9 mouse cellular contexts compared by ENCODE assay signal in the genomic region with DNA sequence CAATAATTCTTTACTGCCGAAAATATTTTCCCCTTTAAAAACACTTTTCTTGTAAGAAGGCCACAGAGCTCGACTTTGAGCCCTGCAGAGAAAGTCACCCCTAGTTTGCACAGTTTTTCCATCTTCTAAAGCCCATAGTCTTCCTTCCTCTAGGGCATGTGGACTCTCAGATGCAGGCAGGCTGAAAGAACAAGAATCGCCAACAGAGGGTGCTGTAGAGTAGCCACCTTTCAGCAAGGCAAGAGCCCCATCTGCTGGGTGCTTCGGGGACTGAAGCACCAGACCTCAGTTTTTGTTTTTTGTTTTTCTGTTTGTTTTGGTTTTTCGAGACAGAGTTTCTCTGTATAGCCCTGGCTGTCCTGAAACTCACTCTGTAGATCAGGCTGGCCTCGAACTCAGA. TPM values are rescaled to one million over a fixed set of nuclear protein-coding genes. Genes with fewer than 3 reads are reported as not detected.
DNase-seq lines count a peak whose midpoint lies in the region; ATAC-seq lines count a peak whose summit lies in the region.
"Had no signal": no experiment of that assay in that cellular context is flagged by ENCODE, and none has a peak within 500 bp of the region (broad histone marks: within the 10 kb centered on the region; RNA-seq: fewer than 3 reads in every experiment).

No protein-coding gene starts in this region.

- H3K9ac ChIP-seq in kidney, embryonic 16.5 days (replicated peaks; ENCODE audit: low read length), result no peak overlapping the region

- no peak overlapping the region for H3K27ac ChIP-seq in kidney, embryonic 16.5 days (ENCODE audit: low read length)

- ATAC-seq in kidney, embryonic 16.5 days (ENCODE audit: low FRiP score, low TSS enrichment), result no peak

- H3K9me3 ChIP-seq in kidney, embryonic 16.5 days (ENCODE audit: low read length), result no peaks in the 10 kb centered on the region

- intact Hi-C loops in left cerebral cortex, postnatal 10 days (cut with DNase I), result no loop called here

- no peak overlapping the region for H3K4me2 ChIP-seq in kidney, embryonic 16.5 days (replicated peaks; ENCODE audit: low read depth, low read length)

- H3K4me1 ChIP-seq in kidney, embryonic 16.5 days (ENCODE audit: insufficient read depth, low read length), result no peaks in the 10 kb centered on the region

- no peak overlapping the region for H3K4me3 ChIP-seq in kidney, embryonic 16.5 days (ENCODE audit: low read length)
- H3K4me3 ChIP-seq: erythroblast, embryonic 14.5 days had no signal

- H3K27me3 ChIP-seq in kidney, embryonic 16.5 days (ENCODE audit: insufficient read depth, low read length), result no peaks in the 10 kb centered on the region

- H3K36me3 ChIP-seq in kidney, embryonic 16.5 days (ENCODE audit: insufficient read depth, low read length), result peaks cover 16% of the 10 kb centered on the region

- WGBS in kidney, embryonic 16.5 days, result 53% methylated on average over 6 of the region's 6 CpGs

- DNase-seq in kidney, adult 11 months, result peak; percentile 70
- peak; percentile 89 for DNase-seq in adrenal gland, postnatal 14 days
- peak; percentile 49 for DNase-seq in embryo, embryonic 11.5 days (ENCODE audit: low read depth, low spot score)
- DNase-seq in heart, postnatal 4 days, result peak; percentile 88
- DNase-seq in left cerebral cortex, postnatal 10 days (ENCODE audit: extremely low spot score in 1 of 2, low spot score in 2 of 2), result peak; percentile 28 to 74
- DNase-seq in natural killer cell, adult 2 months (ENCODE audit: low spot score in 2 of 2), result peak; percentile 61 to 73
- DNase-seq in telencephalon, adult 2 months (ENCODE audit: low read depth, low spot score), result peak; percentile 21

RNA-seq across cellular contexts. Expression of a gene that starts 25.9 kb away (rescaled TPM):
- 19.0 and 20.9 TPM in 2 replicates for polyA plus RNA-seq in kidney, embryonic 16.5 days (2015; fragmentation: Nextera tagmentation; extraction: Ambion mirVana)
- 34.2 and 35.1 TPM in 2 replicates for total RNA-seq in adrenal gland, postnatal 14 days (2021)
- total RNA-seq in heart, postnatal 4 days (2021), result 10 to 100 TPM; 42.1 to 43.6 TPM
- 1 to 10 TPM; 3.8 to 5.1 TPM for total RNA-seq in left cerebral cortex, postnatal 10 days (2021)
- polyA plus RNA-seq: erythroblast, embryonic 14.5 days had no signal

RNA-seq across cellular contexts. Expression of a gene that starts 26.5 kb away (rescaled TPM):
- polyA plus RNA-seq in kidney, embryonic 16.5 days (2015; fragmentation: Nextera tagmentation; extraction: Ambion mirVana), result 7.0 and 9.0 TPM in 2 replicates
- 17.4 and 33.4 TPM in 2 replicates for total RNA-seq in adrenal gland, postnatal 14 days (2021)
- 1 to 10 TPM; 2.3 to 2.9 TPM for total RNA-seq in heart, postnatal 4 days (2021)
- total RNA-seq in left cerebral cortex, postnatal 10 days (2021), result 1 to 10 TPM; 1.4 to 2.0 TPM
- polyA plus RNA-seq: erythroblast, embryonic 14.5 days had no signal

RNA-seq across cellular contexts. Expression of a gene that starts 45.9 kb away (rescaled TPM):
- polyA plus RNA-seq in kidney, embryonic 16.5 days (2015; fragmentation: Nextera tagmentation; extraction: Ambion mirVana), result 0.86 and 1.1 TPM in 2 replicates
- 4.0 TPM in 1 of 2 replicates, not detected in the other for total RNA-seq in adrenal gland, postnatal 14 days (2021)
- total RNA-seq in heart, postnatal 4 days (2021), result not detected
- total RNA-seq in left cerebral cortex, postnatal 10 days (2021), result 1 to 10 TPM in 1 of 2 experiments, not detected in 1; 1.0 TPM
- polyA plus RNA-seq: erythroblast, embryonic 14.5 days had no signal

Comparison
In these comparisons a context has a peak if more than half of its experiments do, and no peak if none do; other contexts are left out.
1. DNase-seq: peak in every context shown above with its lines; median percentile 89 in adrenal gland, postnatal 14 days; 88 in heart, postnatal 4 days; 70 in kidney, adult 11 months; 67 in natural killer cell, adult 2 months; 51 in left cerebral cortex, postnatal 10 days; 49 in embryo, embryonic 11.5 days; 21 in telencephalon, adult 2 months.